Mouse (Mus musculus) embryonic fibroblast, embryonic 13.5 days (primary cell): Measurements from ENCODE around the gene Stard3nl.

ENCODE experiments used
- CTCF ChIP-seq: IDR thresholded peaks from 2 replicates; pipeline ENCODE4 v1.5.1; 2011; ENCODE audit warnings: mild to moderate bottlenecking, control low read depth, low read length, moderate library complexity, borderline replicate concordance; ENCODE audit not compliant: insufficient read depth
- POLR2A ChIP-seq: IDR thresholded peaks from 2 replicates; pipeline ENCODE4 v1.6.1; 2011; ENCODE audit warnings: low read depth, mild to moderate bottlenecking, control low read depth, low read length, moderate library complexity

- TF ChIP-seq CTCF (no peak), POLR2A (no peak)
Observed at GRCm38 (mm10) chr13:19385226-19385625, 10.4 kb downstream of the Stard3nl start.
